8 mouse cellular contexts compared by ENCODE assay signal in genomic region chr11:59141772-59142370, GRCm38 (mm10). TPM values are rescaled to one million over a fixed set of nuclear protein-coding genes. Genes with fewer than 3 reads are reported as not detected.
A peak's percentile ranks its signal among the peaks of the same experiment; 100 is the strongest.
DNase-seq lines count a peak whose midpoint lies in the region; ATAC-seq lines count a peak whose summit lies in the region.
"Had no signal": no experiment of that assay in that cellular context is flagged by ENCODE, and none has a peak within 500 bp of the region (broad histone marks: within the 10 kb centered on the region; RNA-seq: fewer than 3 reads in every experiment).

No protein-coding gene starts in this region.

- peaks cover 33% of the 10 kb centered on the region for H3K27me3 ChIP-seq in hindbrain, embryonic 13.5 days

- peak overlapping the region; percentile 31; the same call in 1 of the 2 replicates for H3K4me2 ChIP-seq in hindbrain, embryonic 13.5 days

- H3K4me3 ChIP-seq in hindbrain, embryonic 13.5 days: no peak overlapping the region
- H3K4me3 ChIP-seq: megakaryocyte, embryonic 14.5 days had no signal

- DNase-seq in A20 (ENCODE audit: low read depth, low spot score) (peak; percentile 31), ES-CJ7 (ENCODE audit: low read depth, low spot score) (peak; percentile 45)
- DNase-seq in lung, postnatal 36 days: peak; percentile 27
- DNase-seq in layer of hippocampus, adult 9-11 months: no peak
- DNase-seq in adrenal gland, postnatal 14 days: no peak
- no peak for DNase-seq in thymus, postnatal 0 days (ENCODE audit: low spot score)

- WGBS in hindbrain, embryonic 13.5 days: 7% methylated on average over 14 of the region's 14 CpGs

- no peak for ATAC-seq in hindbrain, embryonic 13.5 days (ENCODE audit: low FRiP score)

- peaks cover 4% of the 10 kb centered on the region; the same call in 1 of the 2 replicates for H3K4me1 ChIP-seq in hindbrain, embryonic 13.5 days (replicated peaks)

- no peak overlapping the region for H3K27ac ChIP-seq in hindbrain, embryonic 13.5 days

- no peaks in the 10 kb centered on the region for H3K9me3 ChIP-seq in hindbrain, embryonic 13.5 days
- H3K9me3 ChIP-seq: megakaryocyte, embryonic 14.5 days had no signal

- no peaks in the 10 kb centered on the region for H3K36me3 ChIP-seq in hindbrain, embryonic 13.5 days

- H3K9ac ChIP-seq in hindbrain, embryonic 13.5 days: no peak overlapping the region; the same call in 1 of the 2 replicates

RNA-seq across cellular contexts. Expression of gene Obscn, which starts 5.7 kb away (rescaled TPM):
- 0.22 and 0.44 TPM in 2 replicates for polyA plus RNA-seq in hindbrain, embryonic 13.5 days (2015; fragmentation: Nextera tagmentation; extraction: Ambion mirVana)
- 0.98 and 1.1 TPM in 2 replicates for total RNA-seq in adrenal gland, postnatal 14 days (2021)
- 0.04 and 0.13 TPM in 2 replicates for polyA plus RNA-seq in thymus, postnatal 0 days (2015; fragmentation: Nextera tagmentation; extraction: Ambion mirVana)

RNA-seq across cellular contexts. Expression of gene Iba57, which starts 21.7 kb away (rescaled TPM):
- 6.2 and 7.3 TPM in 2 replicates for polyA plus RNA-seq in hindbrain, embryonic 13.5 days (2015; fragmentation: Nextera tagmentation; extraction: Ambion mirVana)
- 18.3 and 19.4 TPM in 2 replicates for total RNA-seq in adrenal gland, postnatal 14 days (2021)
- 5.3 and 5.7 TPM in 2 replicates for polyA plus RNA-seq in thymus, postnatal 0 days (2015; fragmentation: Nextera tagmentation; extraction: Ambion mirVana)

RNA-seq across cellular contexts. Expression of gene Gjc2, which starts 41.1 kb away (rescaled TPM):
- 0.14 and 0.17 TPM in 2 replicates for polyA plus RNA-seq in hindbrain, embryonic 13.5 days (2015; fragmentation: Nextera tagmentation; extraction: Ambion mirVana)
- 0.30 and 0.56 TPM in 2 replicates for total RNA-seq in adrenal gland, postnatal 14 days (2021)
- polyA plus RNA-seq in thymus, postnatal 0 days (2015; fragmentation: Nextera tagmentation; extraction: Ambion mirVana): 0.18 and 0.26 TPM in 2 replicates

RNA-seq across cellular contexts. Expression of gene Guk1, which starts 50.1 kb away (rescaled TPM):
- 177 and 182 TPM in 2 replicates for polyA plus RNA-seq in hindbrain, embryonic 13.5 days (2015; fragmentation: Nextera tagmentation; extraction: Ambion mirVana)
- total RNA-seq in adrenal gland, postnatal 14 days (2021): 69.1 and 71.8 TPM in 2 replicates
- polyA plus RNA-seq in thymus, postnatal 0 days (2015; fragmentation: Nextera tagmentation; extraction: Ambion mirVana): 92.3 and 93.0 TPM in 2 replicates

Comparison
In these comparisons a context has a peak if more than half of its experiments do, and no peak if none do; other contexts are left out.
1. DNase-seq: peak in A20 (single experiment), ES-CJ7 (single experiment) and lung, postnatal 36 days (single experiment); none in layer of hippocampus, adult 9-11 months (single experiment), adrenal gland, postnatal 14 days (single experiment) and thymus, postnatal 0 days (single experiment).